Mouse (Mus musculus) CD8-positive naive resting alpha-beta T cell, adult 57 days (primary cell): ENCODE measurements around the gene Rhov. TPM values are rescaled to one million over a fixed set of nuclear protein-coding genes. Genes with fewer than 3 reads are reported as not detected.

Experiments
- total RNA-seq: library from RNA; stranded (reverse); gene quantifications from one replicate; pipeline ENCODE4 v1.2.4, GENCODE M21; 2023

Gene Rhov
- total RNA-seq, result not detected

GRCm38 (mm10) chr2:119270643-119271331 lies at the start of gene Rhov:
Rhov (minus strand) TSS chr2:119271272.

GRCm38 (mm10) chr2:119288270-119288882 lies 17.3 kb upstream of the Rhov start, which contains the start of gene Vps18:
Vps18 (plus strand) TSS chr2:119288740.

GRCm38 (mm10) chr2:119237210-119237870 lies 33.7 kb downstream of the Rhov start, which contains the start of gene Spint1:
Spint1 (plus strand) TSS chr2:119237362.

GRCm38 (mm10) chr2:119229775-119230704 lies 41.0 kb downstream of the Rhov start, which contains the start of gene Ppp1r14d:
Ppp1r14d (minus strand) TSS chr2:119229906.

Other genes with a start within 250 kb of the Rhov start
- gene Ccdc32, start 241.9 kb downstream of the Rhov start, total RNA-seq, result 14.9 TPM
- 13.6 TPM for gene Rpusd2, start 236.5 kb downstream of the Rhov start, total RNA-seq
- gene Knl1, start 224.2 kb downstream of the Rhov start, total RNA-seq, result 0.92 TPM
- 0.86 TPM for gene Rad51, start 158.5 kb downstream of the Rhov start, total RNA-seq
- gene Rmdn3, start 114.2 kb downstream of the Rhov start, total RNA-seq, result 30.6 TPM
- gene Gchfr, start 103.5 kb downstream of the Rhov start, total RNA-seq, result not detected
- 0.77 TPM for gene Gm14137, start 96.8 kb downstream of the Rhov start, total RNA-seq
- gene Zfyve19, start 62.7 kb downstream of the Rhov start, total RNA-seq, result 39.3 TPM
- 23.2 TPM for gene Dnajc17, start 62.5 kb downstream of the Rhov start, total RNA-seq
- not detected for gene Ppp1r14d, start 41.4 kb downstream of the Rhov start, total RNA-seq
- gene Spint1, start 33.9 kb downstream of the Rhov start, total RNA-seq, result 0.46 TPM
- 20.5 TPM for gene Vps18, start 17.5 kb upstream of the Rhov start, total RNA-seq
- 0.12 TPM for gene Dll4, start 54.5 kb upstream of the Rhov start, total RNA-seq
- gene Chac1, start 80.0 kb upstream of the Rhov start, total RNA-seq, result 0.61 TPM
- 49.5 TPM for gene Ino80, start 206.4 kb upstream of the Rhov start, total RNA-seq